Mouse (Mus musculus): ENCODE results near the gene Crabp2.
A peak's percentile ranks its signal among the peaks of the same experiment; 100 is the strongest.

DNA sequence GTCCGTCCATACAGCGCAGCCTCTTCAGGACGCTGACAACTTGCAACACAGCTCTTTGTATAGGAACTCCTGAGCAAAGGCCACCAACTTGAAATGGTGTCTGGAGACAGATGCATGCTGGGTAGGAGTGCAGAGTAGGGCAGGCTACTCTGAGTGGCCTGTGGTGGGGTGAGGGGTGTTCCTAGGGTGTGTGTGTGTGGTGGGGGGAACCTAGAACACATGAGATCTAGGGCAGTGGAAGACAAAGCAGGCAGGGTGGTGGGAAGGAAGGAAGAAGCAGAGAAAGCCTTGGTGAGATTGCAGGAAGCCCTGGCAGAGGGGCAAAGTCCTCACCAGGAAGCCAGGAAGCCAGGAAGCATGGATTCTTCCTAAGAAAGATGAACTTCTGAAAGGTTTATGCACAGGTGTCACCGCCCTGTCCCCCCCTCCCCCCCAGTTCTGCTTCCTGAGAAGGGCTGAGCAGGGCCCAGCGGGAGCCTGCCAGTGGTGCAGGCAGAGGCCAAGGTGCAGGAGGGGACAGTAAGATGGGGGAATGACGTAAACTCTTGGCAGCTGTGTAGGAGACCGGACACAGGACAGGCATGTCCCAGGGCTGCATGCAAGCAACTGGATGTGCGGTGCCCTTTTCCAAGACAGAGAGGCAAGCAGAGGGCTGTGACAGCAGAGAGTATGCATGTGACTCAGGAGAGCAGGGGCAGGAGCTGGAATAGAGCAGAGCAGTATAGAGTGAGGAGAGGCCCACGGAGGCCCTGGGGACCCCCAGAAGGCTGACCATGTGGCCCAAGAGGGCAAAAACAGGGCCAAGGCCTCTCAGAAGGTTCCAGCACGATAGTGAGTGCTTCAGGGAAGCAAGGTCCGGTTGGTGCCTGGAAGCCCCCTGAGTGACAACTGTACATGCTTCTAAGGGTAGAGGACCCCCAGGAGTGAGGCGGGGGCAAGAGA lies 33.7 kb downstream of the Crabp2 start:
- TF ChIP-seq SRF (IDR thresholded peaks at IDR 0.05; ENCODE audit: control insufficient read depth, insufficient read length, low read depth) (no peak), TCF12 (IDR thresholded peaks at IDR 0.05; ENCODE audit: insufficient read depth, poor library complexity, severe bottlenecking) (no peak), POLR2AphosphoS2 (IDR thresholded peaks at IDR 0.05; ENCODE audit: insufficient read length, low read depth) (peak; percentile 87), POLR2A (IDR thresholded peaks at IDR 0.05; ENCODE audit: insufficient read length, low read depth) (peak; percentile 39), USF1 (IDR thresholded peaks at IDR 0.05; ENCODE audit: low read depth) (no peak), MAX (IDR thresholded peaks at IDR 0.05; ENCODE audit: low read depth) (no peak), CEBPB (IDR thresholded peaks at IDR 0.05; ENCODE audit: insufficient read depth, poor library complexity, severe bottlenecking) (no peak), MYOD1 (IDR thresholded peaks at IDR 0.05; ENCODE audit: control insufficient read depth in 1 of 3, insufficient read length in 2 of 3, low read depth in 2 of 3) (peak in 1 of 3 experiments; percentile 48)

Data from myocyte (in vitro differentiated cells).